Mouse (Mus musculus): ENCODE measurements at regions not wholly inside any gene's neighbourhood (a gene's known extent, or its start where the extent isn't known, plus 50 kb on each side); places are given as distances from the start of the nearest gene placed in this dataset.

GRCm38 (mm10) chr3:50761766-50762165 is 318.4 kb upstream of the Slc7a11 start:
- ATAC-seq (ENCODE audit: low FRiP score, low read depth) = no peak
- Histone ChIP-seq H3K27ac (no peak overlapping the region), H3K27me3 (no peaks in the 10 kb centered on the region), H3K4me1 (no peaks in the 10 kb centered on the region), H3K4me3 (no peak overlapping the region), H3K9me3 (no peaks in the 10 kb centered on the region), H3K4me2 (replicated peaks) (no peak overlapping the region), H3K36me3 (no peaks in the 10 kb centered on the region), H3K9ac (no peak overlapping the region)
- WGBS = 0% methylated on average over 1 of the region's 1 CpGs

DNA sequence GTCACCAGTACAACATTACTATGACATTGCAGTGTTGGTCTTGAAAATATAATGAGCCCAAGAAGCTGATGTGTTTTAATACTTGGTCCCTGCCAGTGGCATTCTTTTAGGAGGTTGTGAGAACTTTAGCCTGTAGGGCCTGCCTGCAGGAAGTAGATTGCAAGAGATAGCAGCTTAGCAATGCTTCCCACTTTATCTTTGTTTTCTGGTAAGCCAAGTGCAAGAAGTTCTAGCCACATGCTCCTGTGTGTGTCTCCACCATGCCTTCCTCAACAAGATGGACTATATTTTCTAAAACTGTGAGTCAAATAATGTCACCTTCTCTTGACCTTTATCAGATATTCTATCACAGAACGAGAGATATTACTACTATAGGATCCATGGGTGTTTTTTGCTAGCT is 314.7 kb upstream of the Slc7a11 start:
- Histone ChIP-seq H3K4me1 (no peaks in the 10 kb centered on the region), H3K9me3 (no peaks in the 10 kb centered on the region), H3K27ac (no peak overlapping the region), H3K9ac (no peak overlapping the region), H3K4me3 (no peak overlapping the region), H3K4me2 (replicated peaks) (no peak overlapping the region), H3K27me3 (no peaks in the 10 kb centered on the region), H3K36me3 (no peaks in the 10 kb centered on the region)
- no peak for ATAC-seq (ENCODE audit: low FRiP score, low read depth)
- 93% methylated on average over 1 of the region's 1 CpGs for WGBS

DNA sequence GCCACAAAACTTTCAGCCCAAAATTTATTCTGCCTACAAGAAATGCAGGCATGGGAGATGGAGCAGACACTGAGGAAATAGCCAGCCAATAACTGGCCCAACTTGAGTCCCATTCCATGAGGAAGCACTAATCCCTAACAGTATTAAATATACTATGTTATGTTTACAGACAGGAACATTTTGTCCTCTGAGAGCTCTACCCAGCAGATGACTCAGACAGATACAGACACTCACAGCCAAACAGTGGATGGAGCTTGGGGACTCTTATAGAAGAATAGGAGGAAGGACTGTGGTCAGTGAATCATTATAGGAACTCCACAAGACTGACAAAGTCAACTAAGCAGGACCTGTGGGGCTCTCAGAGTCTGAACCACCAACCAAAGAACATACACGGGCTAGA is 293.8 kb upstream of the Slc7a11 start:
- no peak overlapping the region for H3K4me3 ChIP-seq
- ATAC-seq (ENCODE audit: low FRiP score, low read depth) = no peak
- no peaks in the 10 kb centered on the region for H3K4me1 ChIP-seq
- no peaks in the 10 kb centered on the region for H3K27me3 ChIP-seq
- H3K4me2 ChIP-seq (replicated peaks) = no peak overlapping the region
- 76% methylated on average over 1 of the region's 1 CpGs for WGBS
- H3K9me3 ChIP-seq = no peaks in the 10 kb centered on the region
- no peak overlapping the region for H3K27ac ChIP-seq
- no peaks in the 10 kb centered on the region for H3K36me3 ChIP-seq
- no peak overlapping the region for H3K9ac ChIP-seq

DNA sequence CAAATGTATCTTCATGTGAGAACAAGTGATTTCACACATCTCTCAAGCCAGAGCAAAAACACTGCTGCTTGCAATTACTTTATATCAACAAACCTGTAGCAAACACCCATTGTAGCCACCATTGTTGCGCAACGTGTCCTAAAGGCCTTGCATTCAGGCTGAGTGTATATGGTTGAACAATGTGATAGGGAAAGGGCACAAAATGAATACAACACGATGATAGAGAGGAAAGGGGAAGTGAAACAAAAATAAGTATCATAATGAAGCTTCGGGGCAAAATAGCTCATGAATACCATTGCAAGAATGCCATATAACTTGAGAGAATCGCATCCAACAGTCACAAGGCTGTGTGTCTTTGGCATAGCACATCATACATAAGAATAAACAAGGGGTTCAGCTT is 275.6 kb upstream of the Slc7a11 start:
- Histone ChIP-seq H3K27ac (no peak overlapping the region), H3K9ac (no peak overlapping the region), H3K4me2 (replicated peaks) (no peak overlapping the region), H3K36me3 (no peaks in the 10 kb centered on the region), H3K4me3 (no peak overlapping the region), H3K27me3 (no peaks in the 10 kb centered on the region), H3K4me1 (no peaks in the 10 kb centered on the region), H3K9me3 (no peaks in the 10 kb centered on the region)
- 92% methylated on average over 5 of the region's 5 CpGs for WGBS
- ATAC-seq (ENCODE audit: low FRiP score, low read depth) = no peak

GRCm38 (mm10) chr3:50713463-50713862 is 270.0 kb upstream of the Slc7a11 start:
- WGBS = 87% methylated on average over 6 of the region's 6 CpGs
- ATAC-seq (ENCODE audit: low FRiP score, low read depth) = no peak
- Histone ChIP-seq H3K9ac (no peak overlapping the region), H3K4me3 (no peak overlapping the region), H3K4me1 (no peaks in the 10 kb centered on the region), H3K4me2 (replicated peaks) (no peak overlapping the region), H3K36me3 (no peaks in the 10 kb centered on the region), H3K27ac (no peak overlapping the region), H3K9me3 (no peaks in the 10 kb centered on the region), H3K27me3 (no peaks in the 10 kb centered on the region)

DNA sequence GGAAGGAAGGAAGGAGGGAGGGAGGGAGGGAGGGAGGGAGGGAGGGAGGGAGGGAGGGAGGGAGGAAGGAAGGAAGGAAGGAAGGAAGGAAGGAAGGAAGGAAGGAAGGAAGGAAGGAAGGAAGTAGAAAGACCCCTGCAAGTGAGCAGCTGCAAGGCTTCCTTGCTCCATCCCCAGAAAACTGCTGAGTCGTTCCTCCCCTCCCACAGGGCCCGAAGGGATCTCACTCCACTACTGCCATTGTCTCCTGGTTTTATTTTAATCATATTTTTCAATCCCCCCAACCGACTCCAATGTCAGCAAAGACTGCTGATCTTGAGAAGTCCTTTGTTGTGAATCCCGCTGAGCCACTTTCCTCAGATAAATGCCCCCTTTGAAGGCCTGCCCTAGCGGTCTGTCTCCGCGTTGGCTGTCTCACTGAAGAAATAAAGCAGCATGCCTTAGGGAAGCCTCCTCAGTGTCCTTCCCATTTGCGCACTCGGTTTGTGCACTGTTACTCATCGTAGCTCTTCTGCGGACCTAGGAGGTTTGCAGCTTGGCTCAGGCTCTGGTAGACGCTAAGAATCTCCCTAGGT is 266.1 kb upstream of the Slc7a11 start:
- WGBS = 37% methylated on average over 12 of the region's 12 CpGs
- Histone ChIP-seq H3K4me3 (no peak overlapping the region), H3K9me3 (no peaks in the 10 kb centered on the region), H3K27ac (no peak overlapping the region), H3K27me3 (no peaks in the 10 kb centered on the region), H3K9ac (no peak overlapping the region), H3K4me1 (no peaks in the 10 kb centered on the region), H3K4me2 (replicated peaks) (no peak overlapping the region), H3K36me3 (no peaks in the 10 kb centered on the region)
- no peak for ATAC-seq (ENCODE audit: low FRiP score, low read depth)

GRCm38 (mm10) chr3:50706707-50707106 is 263.3 kb upstream of the Slc7a11 start:
- H3K4me1 ChIP-seq = no peaks in the 10 kb centered on the region
- no peaks in the 10 kb centered on the region for H3K27me3 ChIP-seq
- H3K27ac ChIP-seq = no peak overlapping the region
- no peak overlapping the region for H3K4me3 ChIP-seq
- no peak overlapping the region for H3K9ac ChIP-seq
- H3K4me2 ChIP-seq (replicated peaks) = no peak overlapping the region
- no peak for ATAC-seq (ENCODE audit: low FRiP score, low read depth)
- H3K9me3 ChIP-seq = peaks cover 4% of the 10 kb centered on the region; the same call in 1 of the 2 replicates
- no peaks in the 10 kb centered on the region for H3K36me3 ChIP-seq
- WGBS = 68% methylated on average over 2 of the region's 2 CpGs

GRCm38 (mm10) chr3:50694904-50695680 is 251.7 kb upstream of the Slc7a11 start:
- H3K9ac ChIP-seq = no peak overlapping the region
- no peaks in the 10 kb centered on the region for H3K36me3 ChIP-seq
- H3K4me1 ChIP-seq = peaks cover 11% of the 10 kb centered on the region
- ATAC-seq (ENCODE audit: low FRiP score, low read depth) = no peak
- peak overlapping the region; percentile 39; the same call in 1 of the 2 replicates for H3K27ac ChIP-seq
- no peaks in the 10 kb centered on the region for H3K9me3 ChIP-seq
- peak overlapping the region; percentile 17 for H3K4me2 ChIP-seq (replicated peaks)
- H3K27me3 ChIP-seq = no peaks in the 10 kb centered on the region
- 67% methylated on average over 15 of the region's 15 CpGs for WGBS
- H3K4me3 ChIP-seq = no peak overlapping the region

DNA sequence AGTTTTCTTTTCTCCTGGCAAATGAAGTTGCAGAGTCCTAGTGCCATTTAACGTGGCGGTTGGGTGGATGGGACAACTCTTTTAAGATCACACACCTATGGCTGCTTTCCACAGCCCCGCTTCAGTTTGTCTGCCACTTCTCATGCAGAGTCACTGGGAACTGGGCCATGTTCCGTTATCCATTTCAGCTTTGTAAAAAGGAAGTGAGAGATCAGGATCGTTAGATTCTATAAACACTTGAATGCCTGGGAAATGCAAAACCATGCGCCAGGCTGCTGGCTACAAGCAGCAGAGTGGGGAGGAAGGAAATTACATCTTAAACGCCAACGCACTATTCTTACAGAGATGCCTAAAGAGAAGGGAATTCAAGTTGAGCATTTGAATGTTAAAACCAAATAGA is 251.1 kb upstream of the Slc7a11 start:
- no peaks in the 10 kb centered on the region for H3K36me3 ChIP-seq
- H3K27me3 ChIP-seq = no peaks in the 10 kb centered on the region
- peak overlapping the region; percentile 17 for H3K4me2 ChIP-seq (replicated peaks)
- no peak for ATAC-seq (ENCODE audit: low FRiP score, low read depth)
- H3K9me3 ChIP-seq = no peaks in the 10 kb centered on the region
- 43% methylated on average over 8 of the region's 8 CpGs for WGBS
- peak overlapping the region; percentile 39; the same call in 1 of the 2 replicates for H3K27ac ChIP-seq
- H3K9ac ChIP-seq = no peak overlapping the region
- no peak overlapping the region for H3K4me3 ChIP-seq
- peaks cover 11% of the 10 kb centered on the region for H3K4me1 ChIP-seq

DNA sequence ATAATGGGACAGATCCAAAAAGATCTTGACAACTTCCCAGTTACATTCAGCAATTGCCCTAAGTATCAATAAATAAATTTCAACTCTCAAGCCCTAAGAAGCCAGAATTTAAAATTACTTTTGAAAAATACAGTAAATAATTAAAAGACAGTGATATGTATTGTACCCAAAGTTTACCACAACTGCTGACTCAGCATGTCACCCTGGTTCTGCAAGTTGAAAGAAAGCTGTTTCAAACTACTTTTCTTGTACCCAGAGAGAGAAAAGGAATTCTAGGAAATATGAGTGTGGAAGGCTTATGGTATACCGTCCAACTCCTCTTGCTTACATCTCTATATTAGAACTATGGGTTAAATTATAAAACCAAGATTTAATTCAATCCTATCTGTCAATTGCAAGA is 248.9 kb upstream of the Slc7a11 start:
- Histone ChIP-seq H3K9me3 (no peaks in the 10 kb centered on the region), H3K36me3 (no peaks in the 10 kb centered on the region), H3K27me3 (no peaks in the 10 kb centered on the region), H3K4me3 (no peak overlapping the region), H3K4me1 (peaks cover 11% of the 10 kb centered on the region), H3K9ac (no peak overlapping the region), H3K4me2 (replicated peaks) (no peak overlapping the region), H3K27ac (no peak overlapping the region)
- ATAC-seq (ENCODE audit: low FRiP score, low read depth) = no peak
- WGBS = 88% methylated on average over 1 of the region's 1 CpGs

DNA sequence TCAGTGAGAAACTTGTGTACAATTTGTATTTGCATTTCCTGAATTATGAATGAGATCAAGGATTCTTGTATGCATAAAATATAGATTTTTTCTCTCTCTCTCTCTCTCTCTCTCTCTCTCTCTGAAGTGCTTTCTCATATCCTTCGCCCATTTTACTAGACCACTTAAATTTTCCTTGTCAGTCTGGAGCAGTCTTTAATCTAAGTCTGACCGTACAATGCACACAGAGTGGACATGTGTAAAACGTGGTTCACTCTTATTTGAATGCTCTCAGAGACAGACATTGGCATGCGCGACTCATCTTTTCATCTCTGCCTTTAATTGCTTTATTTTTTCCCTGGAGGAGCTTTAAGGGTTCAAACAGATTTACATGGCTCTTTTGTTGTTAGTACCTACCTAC is 247.3 kb upstream of the Slc7a11 start:
- Histone ChIP-seq H3K9me3 (no peaks in the 10 kb centered on the region), H3K4me1 (peaks cover 11% of the 10 kb centered on the region), H3K4me3 (no peak overlapping the region), H3K27ac (no peak overlapping the region), H3K27me3 (no peaks in the 10 kb centered on the region), H3K4me2 (replicated peaks) (no peak overlapping the region), H3K9ac (no peak overlapping the region), H3K36me3 (no peaks in the 10 kb centered on the region)
- ATAC-seq (ENCODE audit: low FRiP score, low read depth) = no peak
- 79% methylated on average over 5 of the region's 5 CpGs for WGBS

DNA sequence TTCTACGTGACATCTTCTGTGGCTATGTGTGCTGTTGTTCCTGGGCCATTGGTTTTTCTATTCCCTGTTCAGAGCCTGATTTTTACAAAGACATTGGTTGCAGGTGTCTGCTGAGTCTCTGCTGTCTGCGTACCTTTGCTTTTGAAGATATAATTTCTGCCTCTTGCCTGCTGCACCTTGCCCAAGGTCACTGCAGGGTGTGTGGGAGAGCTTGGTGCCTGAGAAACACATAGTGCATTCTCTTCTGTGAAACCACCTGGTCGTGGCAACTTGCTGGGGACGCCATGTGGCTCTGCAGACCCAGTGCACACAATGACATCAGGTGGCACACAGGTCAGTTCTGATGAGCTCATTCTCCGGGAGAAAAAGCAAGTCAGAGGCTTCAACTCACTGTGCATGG is 246.0 kb upstream of the Slc7a11 start:
- ATAC-seq (ENCODE audit: low FRiP score, low read depth) = no peak
- H3K4me1 ChIP-seq = peaks cover under 1% of the 10 kb centered on the region; the same call in 1 of the 2 replicates
- WGBS = 80% methylated on average over 5 of the region's 5 CpGs

DNA sequence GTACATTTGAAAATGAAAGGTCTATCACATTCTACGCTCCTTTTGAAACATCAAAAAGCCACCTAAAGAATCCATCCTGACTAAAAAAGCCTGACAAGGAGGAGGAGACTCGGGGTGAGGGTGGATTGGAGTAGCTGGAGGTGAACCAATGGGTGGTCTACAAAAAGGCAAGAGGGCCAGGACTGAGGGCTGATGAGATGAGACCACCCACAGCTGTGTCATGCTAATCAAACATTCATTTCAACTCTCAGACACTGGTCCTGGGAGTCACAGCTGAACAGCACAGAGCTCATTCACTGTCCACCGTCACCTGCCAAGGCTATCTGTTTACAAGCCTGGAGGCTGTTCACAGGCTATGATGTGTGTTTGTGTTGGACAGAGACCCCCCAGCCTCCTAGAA is 244.3 kb upstream of the Slc7a11 start:
- WGBS = 56% methylated on average over 3 of the region's 3 CpGs
- Histone ChIP-seq H3K36me3 (no peaks in the 10 kb centered on the region), H3K9me3 (no peaks in the 10 kb centered on the region), H3K4me2 (replicated peaks) (no peak overlapping the region), H3K4me3 (no peak overlapping the region), H3K4me1 (no peaks in the 10 kb centered on the region; the same call in 1 of the 2 replicates), H3K27ac (no peak overlapping the region), H3K27me3 (no peaks in the 10 kb centered on the region), H3K9ac (no peak overlapping the region)
- no peak for ATAC-seq (ENCODE audit: low FRiP score, low read depth)

More for the DNA sequence above, 246.0 kb upstream of the Slc7a11 start:
- no peak overlapping the region for H3K9ac ChIP-seq
- no peak overlapping the region for H3K27ac ChIP-seq
- H3K4me2 ChIP-seq (replicated peaks) = no peak overlapping the region
- no peak overlapping the region for H3K4me3 ChIP-seq
- no peaks in the 10 kb centered on the region for H3K36me3 ChIP-seq
- no peaks in the 10 kb centered on the region for H3K27me3 ChIP-seq
- H3K9me3 ChIP-seq = no peaks in the 10 kb centered on the region

All from limb, embryonic 13.5 days (tissue).